Mouse (Mus musculus) adrenal gland, postnatal 25 days (tissue): ENCODE results near the gene Ttc28. TPM values are rescaled to one million over a fixed set of nuclear protein-coding genes. Genes with fewer than 3 reads are reported as not detected.

ENCODE experiments used
- DNase-seq: peaks from one replicate; pipeline ENCODE4 v3.0.0; 2021; ENCODE audit warnings: mixed read lengths
- total RNA-seq: library from RNA; stranded (reverse); gene quantifications from 2 replicates; pipeline ENCODE4 v1.2.3, GENCODE M21; 2021

Ttc28 gene
- total RNA-seq, 1 experiment from 2014 or later, result 22.9 TPM

DNA sequence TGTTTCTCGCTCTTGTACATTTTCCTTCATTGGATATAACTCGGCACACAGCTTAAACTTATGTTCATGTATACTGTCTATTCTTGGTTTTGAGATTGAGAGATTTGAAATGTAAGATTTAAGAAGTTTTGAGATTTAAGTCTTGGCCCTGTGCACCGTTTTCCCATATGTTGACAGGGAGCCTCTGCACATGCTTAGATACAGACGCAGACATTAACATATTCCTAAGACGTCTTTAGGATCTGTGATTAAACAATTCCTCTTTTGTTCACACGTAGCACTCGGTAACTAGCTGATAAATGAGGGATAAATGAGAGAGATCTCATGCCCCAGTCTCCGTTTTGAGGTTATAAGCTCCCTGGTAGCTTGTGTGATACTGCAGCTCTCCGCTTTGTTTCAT lies 174.8 kb downstream of the Ttc28 start:
- no peak for DNase-seq

DNA sequence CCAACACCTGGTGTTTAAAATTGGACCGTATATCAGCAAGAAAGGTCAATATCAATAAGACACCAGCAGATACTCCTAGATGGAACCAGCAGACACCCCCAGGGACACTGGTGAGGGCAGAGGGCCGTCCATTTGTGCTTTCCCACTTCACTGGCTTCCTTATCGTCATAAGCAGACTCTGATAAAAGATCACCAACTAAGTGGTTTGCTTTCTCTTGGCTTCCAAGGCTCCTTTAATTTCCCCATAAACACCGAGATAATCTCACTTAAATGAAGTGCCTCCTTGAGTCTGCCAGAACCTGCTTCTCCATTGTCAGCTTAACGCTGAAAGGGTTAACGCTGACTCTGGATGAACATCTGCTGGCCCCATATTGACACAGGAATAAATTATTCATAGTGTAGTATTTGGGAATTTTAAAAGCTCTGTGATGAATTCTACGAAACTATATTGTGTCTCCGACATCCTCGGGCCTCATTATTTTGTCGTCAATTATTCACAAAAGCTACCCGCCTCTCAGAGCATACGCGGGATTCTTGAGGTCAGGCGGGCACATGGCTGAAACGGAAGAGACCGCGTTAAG lies 175.3 kb downstream of the Ttc28 start:
- no peak for DNase-seq

GRCm38 (mm10) chr5:111055507-111055906 lies 175.9 kb downstream of the Ttc28 start:
- DNase-seq, result no peak

DNA sequence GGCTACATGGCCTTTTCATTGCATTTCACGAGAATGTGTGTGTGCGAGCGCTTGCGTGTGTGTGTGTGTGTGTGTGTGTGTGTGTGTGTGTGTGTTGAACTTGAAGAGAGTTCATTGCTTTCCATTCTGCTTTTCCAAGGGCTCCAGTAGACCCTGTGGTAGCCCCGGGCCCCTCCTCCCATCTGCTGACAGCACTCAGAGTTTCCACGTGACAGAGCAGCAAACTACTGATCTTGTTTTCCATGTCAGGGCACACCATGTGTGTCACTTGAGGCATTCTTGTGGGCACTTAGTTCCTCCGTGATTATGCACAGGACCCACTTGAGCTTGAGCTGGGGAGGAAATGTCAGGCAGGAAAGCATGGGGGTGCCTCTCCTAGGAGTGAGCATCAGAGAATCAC lies 177.5 kb downstream of the Ttc28 start:
- DNase-seq, result no peak

GRCm38 (mm10) chr5:111058401-111059139 lies 179.0 kb downstream of the Ttc28 start:
- DNase-seq, result no peak

DNA sequence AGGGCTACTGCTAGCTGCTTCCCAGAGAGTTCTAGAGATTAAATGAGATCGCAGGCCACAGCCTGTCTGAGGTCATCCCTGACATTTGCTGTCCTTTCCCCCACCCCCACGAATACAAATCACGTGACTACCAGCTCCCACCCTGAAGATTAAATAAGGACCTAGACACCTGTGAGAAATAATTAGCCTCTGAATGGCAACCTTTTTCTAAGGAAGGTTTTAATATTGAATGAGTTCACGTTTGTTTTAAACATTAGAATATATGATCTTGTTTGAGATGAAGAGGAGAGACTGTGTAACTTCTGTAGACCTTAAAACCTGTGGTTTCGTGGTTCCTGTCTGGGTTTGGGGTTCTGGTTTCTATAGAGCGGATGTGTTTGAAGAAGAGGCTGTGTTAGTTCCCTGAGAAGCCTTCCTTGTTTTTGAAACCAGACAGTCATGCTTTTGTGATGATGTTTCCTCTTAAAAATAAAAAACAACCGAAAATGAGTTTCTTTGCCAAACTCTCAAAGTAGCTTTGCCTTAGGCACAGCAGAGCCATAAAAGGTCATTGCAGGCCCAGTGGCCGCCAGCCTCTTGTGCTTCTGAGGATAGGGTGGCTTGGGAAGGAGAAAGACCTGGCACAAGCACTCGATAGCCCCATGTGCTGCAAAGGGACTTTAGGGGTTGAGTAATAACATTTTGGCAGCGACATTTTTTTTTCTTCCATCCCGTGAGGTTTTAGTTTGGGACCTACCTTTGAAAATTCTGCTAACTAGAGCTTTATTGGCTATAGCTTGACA lies 179.7 kb downstream of the Ttc28 start:
- DNase-seq, result no peak

DNA sequence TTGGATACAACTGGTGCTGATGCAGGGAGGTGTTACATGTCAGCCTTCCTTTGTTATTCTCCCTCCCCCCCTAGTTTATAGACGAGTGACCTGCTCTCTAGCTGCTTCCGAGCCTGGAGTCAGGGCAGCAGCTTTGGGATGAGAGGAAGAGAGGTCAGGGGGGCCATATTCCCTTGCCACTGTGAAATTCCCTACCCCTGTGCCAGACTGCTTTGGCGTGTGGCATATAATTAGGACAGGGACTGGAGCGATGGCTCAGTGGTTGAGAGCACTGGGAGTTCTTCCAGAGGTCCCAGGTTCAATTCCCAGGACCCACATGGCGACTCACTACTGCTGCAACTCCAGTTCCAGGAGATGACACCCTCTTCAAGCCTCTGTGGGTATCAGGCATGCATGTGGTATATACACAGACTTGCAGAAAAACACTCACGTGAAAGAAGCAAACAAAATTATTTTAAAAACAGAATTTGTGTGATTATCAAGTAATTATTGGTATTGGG lies 180.7 kb downstream of the Ttc28 start:
- DNase-seq, result no peak

GRCm38 (mm10) chr5:111063155-111063554 lies 183.6 kb downstream of the Ttc28 start:
- DNase-seq, result no peak

- no peak for DNase-seq
These were observed 184.4 kb downstream of the Ttc28 start for GRCm38 (mm10) chr5:111063991-111064390.

DNA sequence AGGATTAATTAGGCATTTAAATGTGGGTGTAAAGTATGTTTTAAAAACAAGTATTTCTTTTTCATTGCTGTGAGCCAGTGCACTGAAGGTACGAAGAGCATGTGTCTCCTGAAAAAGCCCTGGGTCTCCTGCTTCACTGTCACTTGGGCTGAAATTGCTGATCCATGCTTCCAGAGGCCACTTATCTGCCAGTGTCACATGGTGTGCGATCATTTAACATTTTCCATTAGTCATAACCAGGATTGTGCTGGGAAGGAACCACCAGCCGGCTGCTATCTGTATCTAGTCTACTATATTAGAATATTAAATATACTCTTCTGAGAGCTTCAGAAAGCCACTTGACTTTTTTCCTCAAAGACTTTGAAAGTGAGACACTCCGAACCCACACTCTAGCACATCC lies 186.2 kb downstream of the Ttc28 start:
- no peak for DNase-seq

GRCm38 (mm10) chr5:111069503-111069902 lies 189.9 kb downstream of the Ttc28 start:
- DNase-seq, result no peak

DNA sequence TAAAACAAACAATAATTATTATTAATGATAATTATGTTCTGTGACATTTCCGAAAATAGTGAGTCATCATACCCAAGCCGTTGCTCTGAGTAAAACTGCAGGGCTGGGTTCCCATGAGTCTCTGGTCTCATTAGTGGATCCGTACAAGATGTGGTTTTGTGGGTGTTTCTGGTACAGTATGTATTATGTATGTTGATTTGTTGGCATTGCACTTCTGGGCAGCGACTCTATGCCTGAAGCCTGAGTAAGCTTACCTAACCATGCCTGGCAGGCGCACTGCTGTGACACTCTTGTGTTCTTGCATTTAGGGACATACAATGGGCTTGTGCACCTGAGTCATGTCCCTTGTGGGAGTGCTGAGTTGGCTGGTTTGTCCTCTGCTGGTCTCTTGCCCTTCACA lies 190.3 kb downstream of the Ttc28 start:
- DNase-seq, result no peak

- no peak for DNase-seq
These were observed 190.8 kb downstream of the Ttc28 start for GRCm38 (mm10) chr5:111070361-111070760.

- DNase-seq, result no peak
These were observed 193.7 kb downstream of the Ttc28 start for GRCm38 (mm10) chr5:111073316-111073736.

GRCm38 (mm10) chr5:111074050-111074449 lies 194.4 kb downstream of the Ttc28 start:
- no peak for DNase-seq

DNA sequence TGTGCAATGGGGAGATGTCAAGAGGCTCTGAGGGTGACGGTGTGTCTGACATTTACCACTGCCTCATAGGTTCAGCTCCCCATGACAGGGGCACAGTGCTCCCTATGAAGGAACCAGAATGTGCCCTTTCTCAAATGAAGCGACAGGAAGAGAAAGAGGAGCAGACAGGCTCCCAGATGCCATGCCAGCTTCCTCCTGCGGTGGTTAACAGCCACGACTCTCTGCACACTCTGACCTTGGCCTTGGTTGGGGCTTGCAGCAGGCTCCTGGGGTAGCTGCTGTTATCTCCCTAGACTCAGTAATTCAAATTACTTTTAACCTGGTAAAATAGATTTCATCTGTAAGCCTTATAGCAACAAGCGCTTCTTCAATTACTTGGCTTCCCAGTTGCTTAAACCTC lies 196.2 kb downstream of the Ttc28 start:
- DNase-seq, result peak; percentile 51

GRCm38 (mm10) chr5:111077261-111077660 lies 197.7 kb downstream of the Ttc28 start:
- DNase-seq, result no peak

DNA sequence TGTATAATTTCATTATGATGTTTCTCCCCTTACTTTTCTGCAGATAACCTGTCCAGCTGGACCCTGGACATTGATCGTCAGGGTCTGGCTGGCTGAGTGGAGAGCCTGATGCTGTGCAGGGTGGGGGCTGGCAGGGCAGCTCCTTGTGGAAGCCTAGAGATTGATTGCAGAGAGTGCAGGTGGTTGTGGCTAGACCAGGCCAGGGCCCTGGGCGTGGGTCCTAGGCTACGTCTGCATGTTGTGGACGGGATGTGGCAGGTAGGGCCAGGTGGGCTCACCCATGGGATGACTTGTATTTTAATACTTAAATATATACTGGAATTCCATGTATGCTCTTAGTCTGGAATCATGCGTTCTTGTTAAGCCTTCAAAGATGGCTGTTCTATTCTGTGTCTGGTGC lies 201.0 kb downstream of the Ttc28 start:
- no peak for DNase-seq

DNA sequence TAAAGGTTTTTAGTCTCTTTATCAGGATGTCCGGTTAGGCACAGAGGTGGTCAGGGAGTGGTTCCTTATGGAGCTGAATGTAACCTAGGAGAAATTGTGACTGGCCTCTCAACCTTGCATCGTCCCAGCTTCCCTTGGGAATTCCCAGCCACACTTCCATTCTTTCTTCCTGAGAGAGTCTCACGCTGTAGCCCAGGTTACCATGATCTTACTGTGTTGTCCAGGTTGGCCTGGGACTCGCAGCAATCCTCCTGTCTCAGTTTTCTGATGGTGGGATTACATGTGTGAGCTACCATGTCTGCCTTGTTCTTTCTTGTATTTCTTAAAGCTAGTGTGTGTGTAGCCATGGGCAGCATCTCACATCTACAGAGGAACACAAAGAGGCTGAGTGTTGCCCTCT lies 206.2 kb downstream of the Ttc28 start:
- DNase-seq, result no peak

- no peak for DNase-seq
These were observed 217.1 kb downstream of the Ttc28 start for GRCm38 (mm10) chr5:111096750-111097149.

DNA sequence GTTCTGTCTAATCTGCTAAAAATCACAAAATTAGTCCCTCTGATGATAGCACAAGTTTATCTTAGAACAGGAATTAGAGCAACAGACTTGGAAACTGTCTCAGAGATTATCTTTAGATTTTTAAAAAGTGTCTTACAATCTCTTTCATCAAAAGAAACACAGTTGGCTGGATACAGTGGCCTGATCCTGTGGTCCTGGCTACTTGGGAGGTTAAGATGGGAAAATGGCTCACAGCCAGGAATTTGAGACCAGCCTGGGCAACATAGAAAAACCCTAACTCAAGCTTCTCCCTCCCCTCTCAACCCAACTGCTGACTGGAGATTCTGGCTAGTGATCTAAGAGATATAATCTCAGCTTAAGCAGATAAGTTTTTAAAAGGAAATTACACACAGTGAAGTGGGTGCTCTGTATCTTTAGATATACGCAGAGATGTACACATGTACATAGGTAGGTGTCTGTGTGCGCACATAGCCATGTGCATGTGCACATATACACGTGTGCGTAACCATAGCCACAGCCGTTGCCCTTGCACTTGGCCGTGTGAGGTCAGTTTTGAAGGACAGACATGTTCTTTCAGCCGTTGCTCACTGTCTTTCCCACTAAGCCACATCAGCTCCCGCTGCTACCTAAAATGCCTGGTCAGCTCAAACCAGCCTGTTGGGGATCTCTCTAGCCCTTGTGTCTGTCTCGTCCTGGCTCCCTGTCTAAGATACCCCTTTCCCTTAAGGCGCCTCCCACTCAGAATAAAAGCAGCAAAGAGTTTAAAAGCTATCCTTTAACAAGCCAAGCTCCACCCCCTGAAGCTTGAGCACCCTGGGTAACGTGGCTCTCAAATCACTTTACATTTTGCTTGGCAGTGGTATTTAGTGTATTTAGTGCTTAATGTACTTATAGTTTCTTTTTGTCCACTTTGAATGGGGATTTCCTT lies 217.9 kb downstream of the Ttc28 start:
- DNase-seq, result no peak
